10 mouse cellular contexts compared by ENCODE assay signal in genomic region chr3:136331135-136331534, GRCm38 (mm10). TPM values are rescaled to one million over a fixed set of nuclear protein-coding genes. Genes with fewer than 3 reads are reported as not detected.
A peak's percentile ranks its signal among the peaks of the same experiment; 100 is the strongest.
DNase-seq lines count a peak whose midpoint lies in the region; ATAC-seq and TF ChIP-seq lines count a peak whose summit lies in the region.
"Had no signal": no experiment of that assay in that cellular context is flagged by ENCODE, and none has a peak within 500 bp of the region (broad histone marks: within the 10 kb centered on the region; RNA-seq: fewer than 3 reads in every experiment).

No protein-coding gene starts in this region.

- intact Hi-C loops in gastrocnemius, adult 2 months (cut with DNase I) = no loop called here

- no peak for ATAC-seq in kidney, embryonic 15.5 days (replicated peaks; ENCODE audit: low FRiP score)
- no peak for ATAC-seq in midbrain, embryonic 16.5 days

- H3K27ac ChIP-seq in kidney, embryonic 15.5 days = no peak overlapping the region
- H3K27ac ChIP-seq in liver, adult 2 months (replicated peaks; ENCODE audit: insufficient read depth, low read depth, low read length) = no peak overlapping the region
- H3K27ac ChIP-seq in midbrain, embryonic 16.5 days (ENCODE audit: low read length) = no peak overlapping the region
- no peak overlapping the region for H3K27ac ChIP-seq in gastrocnemius, adult 2 months
- H3K27ac ChIP-seq: lung, embryonic 15.5 days had no signal

- TF ChIP-seq CTCF in liver, adult 2 months (IDR thresholded peaks at IDR 0.05; ENCODE audit: low read depth, low read length) = no peak
- TF ChIP-seq CTCF in gastrocnemius, adult 2 months (IDR thresholded peaks at IDR 0.05) = no peak

- peak; percentile 4 to 24 for DNase-seq in kidney, postnatal 36 days
- peak; percentile 21 for DNase-seq in liver, adult 2 months (ENCODE audit: extremely low read depth, low read depth, low spot score)
- peak; percentile 3 for DNase-seq in lung, postnatal 10 days
- DNase-seq in spleen, postnatal 36 days (ENCODE audit: low spot score in 2 of 2) = peak; percentile 61 to 72
- DNase-seq in gastrocnemius, adult 2 months = no peak
- DNase-seq: cerebellum, adult 8-10 months; kidney, adult 11 months had no signal

- no peak overlapping the region for H3K9ac ChIP-seq in kidney, embryonic 15.5 days
- no peak overlapping the region for H3K9ac ChIP-seq in liver, adult 2 months (ENCODE audit: low read depth, low read length)
- no peak overlapping the region for H3K9ac ChIP-seq in midbrain, embryonic 16.5 days (ENCODE audit: low read depth, low read length)
- H3K9ac ChIP-seq: lung, embryonic 15.5 days had no signal

- no peak overlapping the region for H3K4me3 ChIP-seq in kidney, embryonic 15.5 days (replicated peaks)
- H3K4me3 ChIP-seq in liver, adult 2 months (ENCODE audit: insufficient read depth, low read depth, low read length) = no peak overlapping the region
- H3K4me3 ChIP-seq in midbrain, embryonic 16.5 days (ENCODE audit: low read depth, low read length) = no peak overlapping the region
- H3K4me3 ChIP-seq in gastrocnemius, adult 2 months = no peak overlapping the region
- H3K4me3 ChIP-seq: lung, embryonic 15.5 days had no signal

- H3K79me2 ChIP-seq in liver, adult 2 months (ENCODE audit: control insufficient read depth, insufficient read depth, low read length) = no peaks in the 10 kb centered on the region

- WGBS in kidney, embryonic 15.5 days = 69% methylated on average over 2 of the region's 2 CpGs
- WGBS in liver, adult 2 months = 49% methylated on average over 2 of the region's 2 CpGs
- WGBS in midbrain, embryonic 16.5 days = 65% methylated on average over 2 of the region's 2 CpGs

- no peak overlapping the region for H3K4me2 ChIP-seq in kidney, embryonic 15.5 days
- H3K4me2 ChIP-seq in midbrain, embryonic 16.5 days (ENCODE audit: low read length) = no peak overlapping the region
- H3K4me2 ChIP-seq: lung, embryonic 15.5 days had no signal

- H3K4me1 ChIP-seq in kidney, embryonic 15.5 days = no peaks in the 10 kb centered on the region
- no peaks in the 10 kb centered on the region for H3K4me1 ChIP-seq in liver, adult 2 months (ENCODE audit: control insufficient read depth, insufficient read depth, low read length)
- no peaks in the 10 kb centered on the region for H3K4me1 ChIP-seq in midbrain, embryonic 16.5 days (ENCODE audit: control insufficient read depth, insufficient read depth, low read length)
- H3K4me1 ChIP-seq: lung, embryonic 15.5 days had no signal

- H3K9me3 ChIP-seq in kidney, embryonic 15.5 days (replicated peaks) = no peaks in the 10 kb centered on the region
- H3K9me3 ChIP-seq in midbrain, embryonic 16.5 days (replicated peaks; ENCODE audit: control insufficient read depth, low read length, poor library complexity, severe bottlenecking) = no peaks in the 10 kb centered on the region
- H3K9me3 ChIP-seq: lung, embryonic 15.5 days had no signal

- no peaks in the 10 kb centered on the region for H3K36me3 ChIP-seq in kidney, embryonic 15.5 days
- H3K36me3 ChIP-seq in liver, adult 2 months (ENCODE audit: control insufficient read depth, insufficient read depth, low read length) = no peaks in the 10 kb centered on the region
- no peaks in the 10 kb centered on the region for H3K36me3 ChIP-seq in midbrain, embryonic 16.5 days (ENCODE audit: control insufficient read depth, insufficient read depth, low read length)
- H3K36me3 ChIP-seq: lung, embryonic 15.5 days had no signal

- H3K27me3 ChIP-seq in kidney, embryonic 15.5 days = no peaks in the 10 kb centered on the region
- H3K27me3 ChIP-seq in liver, adult 2 months (ENCODE audit: control insufficient read depth, insufficient read depth, low read length) = no peaks in the 10 kb centered on the region
- H3K27me3 ChIP-seq in midbrain, embryonic 16.5 days (ENCODE audit: control insufficient read depth, insufficient read depth, low read depth, low read length) = no peaks in the 10 kb centered on the region
- H3K27me3 ChIP-seq: lung, embryonic 15.5 days had no signal

- TF ChIP-seq POLR2A in liver, adult 2 months (IDR thresholded peaks at IDR 0.05; ENCODE audit: extremely low read depth, insufficient read depth, low read length) = no peak

RNA-seq across cellular contexts. Expression of gene Bank1, which starts 5.3 kb away (rescaled TPM):
- 1.1 and 1.2 TPM in 2 replicates for polyA plus RNA-seq in kidney, embryonic 15.5 days (2015; fragmentation: Nextera tagmentation; extraction: Ambion mirVana)
- 3.2 TPM in 2 replicates for total RNA-seq in liver, adult 2 months (2014; rRNA removed)
- 0.20 and 0.49 TPM in 2 replicates for polyA plus RNA-seq in liver, adult 2 months (2012; rRNA removed)
- polyA plus RNA-seq in midbrain, embryonic 16.5 days (2015; fragmentation: Nextera tagmentation; extraction: Ambion mirVana) = 0.30 and 0.33 TPM in 2 replicates
- under 1 TPM; 0.20 to 0.22 TPM for total RNA-seq in gastrocnemius, adult 2 months (2021)
